ENCODE assay signal across 19 mouse cellular contexts in the genomic region with DNA sequence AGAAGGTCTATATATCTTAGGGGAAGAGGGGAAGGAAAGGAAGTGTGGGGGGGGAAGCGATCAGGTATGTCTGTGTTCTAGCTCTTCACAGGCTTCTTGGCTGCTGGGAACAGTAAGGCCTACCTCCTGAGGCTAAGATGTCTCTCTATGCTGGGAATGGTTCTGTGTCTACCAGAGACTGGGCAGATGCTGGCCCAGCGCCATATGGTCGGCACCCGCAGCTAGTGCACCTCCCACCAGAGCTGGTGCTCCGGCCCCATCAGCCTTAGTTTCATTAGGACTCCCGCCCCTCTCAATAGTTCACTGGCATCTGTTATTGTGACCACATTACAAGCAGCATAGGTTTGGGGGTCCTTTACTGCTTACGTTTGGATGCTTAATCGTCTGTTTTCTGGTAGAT.
A peak's percentile ranks its signal among the peaks of the same experiment; 100 is the strongest.
DNase-seq lines count a peak whose midpoint lies in the region; ATAC-seq and TF ChIP-seq lines count a peak whose summit lies in the region.
"Had no signal": no experiment of that assay in that cellular context is flagged by ENCODE, and none has a peak within 500 bp of the region (broad histone marks: within the 10 kb centered on the region; RNA-seq: fewer than 3 reads in every experiment).

No protein-coding gene starts in this region.

- H3K4me3 ChIP-seq in hindbrain, postnatal 0 days (ENCODE audit: low read length) = no peak overlapping the region
- no peak overlapping the region for H3K4me3 ChIP-seq in hindbrain, embryonic 12.5 days
- H3K4me3 ChIP-seq: embryonic facial prominence, embryonic 12.5 days; erythroblast, embryonic 14.5 days; limb, embryonic 13.5 days; midbrain, embryonic 13.5 days; neural tube, embryonic 13.5 days had no signal

- no peaks in the 10 kb centered on the region for H3K36me3 ChIP-seq in hindbrain, postnatal 0 days (ENCODE audit: insufficient read depth, low read length)
- H3K36me3 ChIP-seq in hindbrain, embryonic 12.5 days = no peaks in the 10 kb centered on the region
- H3K36me3 ChIP-seq: embryonic facial prominence, embryonic 12.5 days; limb, embryonic 13.5 days; midbrain, embryonic 13.5 days; neural tube, embryonic 13.5 days had no signal

- no peaks in the 10 kb centered on the region for H3K9me3 ChIP-seq in hindbrain, postnatal 0 days (ENCODE audit: low read length)
- H3K9me3 ChIP-seq in hindbrain, embryonic 12.5 days (replicated peaks) = no peaks in the 10 kb centered on the region
- H3K9me3 ChIP-seq: embryonic facial prominence, embryonic 12.5 days; limb, embryonic 13.5 days; midbrain, embryonic 13.5 days; neural tube, embryonic 13.5 days had no signal

- no peak for ATAC-seq in hindbrain, postnatal 0 days
- no peak for ATAC-seq in hindbrain, embryonic 12.5 days (ENCODE audit: low FRiP score)
- ATAC-seq: forebrain, embryonic 16.5 days; midbrain, embryonic 13.5 days had no signal

- WGBS in hindbrain, postnatal 0 days = 66% methylated on average over 8 of the region's 8 CpGs
- WGBS in hindbrain, embryonic 12.5 days = 76% methylated on average over 8 of the region's 8 CpGs

- TF ChIP-seq CTCF in hindbrain, postnatal 0 days (IDR thresholded peaks at IDR 0.05; ENCODE audit: low read depth) = no peak

- H3K27ac ChIP-seq in hindbrain, postnatal 0 days = no peak overlapping the region
- no peak overlapping the region for H3K27ac ChIP-seq in hindbrain, embryonic 12.5 days
- H3K27ac ChIP-seq: embryonic facial prominence, embryonic 12.5 days; limb, embryonic 13.5 days; midbrain, embryonic 13.5 days; neural tube, embryonic 13.5 days had no signal

- 0 out of 2 replicates have a peak, but pooled peaks cover 5% of the 10 kb centered on the region for H3K4me1 ChIP-seq in hindbrain, postnatal 0 days (ENCODE audit: insufficient read depth, low read length)
- peaks cover 12% of the 10 kb centered on the region for H3K4me1 ChIP-seq in hindbrain, embryonic 12.5 days

- no peak overlapping the region for H3K9ac ChIP-seq in hindbrain, postnatal 0 days (replicated peaks; ENCODE audit: low read length)
- H3K9ac ChIP-seq in hindbrain, embryonic 12.5 days = no peak overlapping the region
- H3K9ac ChIP-seq: embryonic facial prominence, embryonic 12.5 days; limb, embryonic 13.5 days; midbrain, embryonic 13.5 days; neural tube, embryonic 13.5 days had no signal

- H3K27me3 ChIP-seq in hindbrain, postnatal 0 days (ENCODE audit: insufficient read depth, low read length) = no peaks in the 10 kb centered on the region
- H3K27me3 ChIP-seq in hindbrain, embryonic 12.5 days = no peaks in the 10 kb centered on the region
- H3K27me3 ChIP-seq: embryonic facial prominence, embryonic 12.5 days; midbrain, embryonic 13.5 days; neural tube, embryonic 13.5 days had no signal

- DNase-seq in cerebellum, adult 18-20 months = peak; percentile 21 to 29
- DNase-seq in cerebellum, adult 8-10 months = no peak
- DNase-seq in hindbrain, postnatal 0 days (ENCODE audit: low spot score) = peak; percentile 48
- DNase-seq in ovary, postnatal 36 days (ENCODE audit: low spot score) = peak; percentile 8
- no peak for DNase-seq in ovary, postnatal 14 days (ENCODE audit: low spot score)
- DNase-seq in cerebellum, postnatal 25 days = peak; percentile 28 to 57
- no peak for DNase-seq in heart, adult 9 months (ENCODE audit: low spot score in 2 of 2)
- DNase-seq: adrenal gland, postnatal 36 days; kidney, adult 9 months; lung, postnatal 10 days; right cerebral cortex, postnatal 25 days; thymus, postnatal 25 days had no signal

- no peak overlapping the region for H3K4me2 ChIP-seq in hindbrain, postnatal 0 days (ENCODE audit: low read depth, low read length)
- no peak overlapping the region for H3K4me2 ChIP-seq in hindbrain, embryonic 12.5 days (replicated peaks)
- H3K4me2 ChIP-seq: embryonic facial prominence, embryonic 12.5 days; limb, embryonic 13.5 days; midbrain, embryonic 13.5 days; neural tube, embryonic 13.5 days had no signal

Comparison
In these comparisons a context has a peak if more than half of its experiments do, and no peak if none do; other contexts are left out.
1. DNase-seq: peak in cerebellum, adult 18-20 months (2 of 2), hindbrain, postnatal 0 days (single experiment), ovary, postnatal 36 days (single experiment) and cerebellum, postnatal 25 days (2 of 2); none in cerebellum, adult 8-10 months (single experiment), ovary, postnatal 14 days (single experiment) and heart, adult 9 months (0 of 2).